Mouse (Mus musculus): Measurements from ENCODE around the gene Tmem52b. TPM values are rescaled to one million over a fixed set of nuclear protein-coding genes. Genes with fewer than 3 reads are reported as not detected.

Gene Tmem52b
- polyA plus RNA-seq, 1 experiment from 2014 or later = not detected

DNA sequence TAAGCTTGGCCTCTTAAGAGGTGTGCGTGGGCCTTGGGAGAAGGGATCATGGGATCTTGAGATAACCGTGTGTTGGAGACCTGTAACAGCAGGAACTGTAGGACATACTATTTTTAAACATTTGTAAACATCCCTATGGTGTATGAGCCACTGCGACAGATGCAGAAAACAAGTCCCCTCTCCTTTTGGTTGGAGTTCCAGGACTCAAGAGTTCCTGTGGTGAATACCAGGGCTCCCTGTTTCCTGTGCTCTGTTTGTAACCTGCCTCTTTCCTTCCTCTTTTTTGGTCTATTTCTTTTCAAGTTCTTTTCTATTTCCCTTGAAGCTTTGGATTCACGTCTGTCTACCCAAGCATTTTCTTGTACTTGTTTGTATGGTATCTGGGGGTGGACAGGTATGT lies 23.4 kb downstream of the Tmem52b start:
- no peak overlapping the region for H3K4me3 ChIP-seq
- WGBS = 52% methylated on average over 4 of the region's 4 CpGs

DNA sequence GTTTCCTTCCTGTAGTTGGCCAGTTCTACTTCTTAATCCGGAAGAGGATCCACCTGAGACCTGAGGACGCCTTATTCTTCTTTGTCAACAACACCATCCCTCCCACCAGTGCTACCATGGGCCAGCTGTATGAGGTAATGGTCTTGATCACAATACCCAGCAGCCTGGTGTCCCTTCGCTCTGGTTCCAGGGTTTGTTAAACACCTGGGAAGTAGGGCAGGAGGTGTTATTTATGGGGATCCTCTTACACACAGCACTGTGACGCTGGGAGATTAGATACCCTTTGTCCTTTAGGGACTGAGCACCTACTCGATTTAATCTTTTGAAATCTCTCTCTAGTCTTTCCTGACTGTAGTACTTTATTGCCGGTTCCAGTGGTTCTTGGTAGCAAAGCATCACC lies 26.2 kb downstream of the Tmem52b start:
- no peak for DNase-seq (ENCODE audit: low spot score)
- H3K27ac ChIP-seq = no peak overlapping the region
- H3K36me3 ChIP-seq = peaks cover 44% of the 10 kb centered on the region
- H3K4me3 ChIP-seq = no peak overlapping the region
- H3K27me3 ChIP-seq (ENCODE audit: insufficient read depth, poor library complexity, severe bottlenecking) = no peaks in the 10 kb centered on the region
- no peaks in the 10 kb centered on the region for H3K9me3 ChIP-seq
- WGBS = 78% methylated on average over 6 of the region's 6 CpGs
- H3K4me1 ChIP-seq = peaks cover 16% of the 10 kb centered on the region

More for the DNA sequence above, 23.4 kb downstream of the Tmem52b start:
- no peak for DNase-seq (ENCODE audit: low spot score)
- H3K9me3 ChIP-seq = no peaks in the 10 kb centered on the region
- H3K27me3 ChIP-seq (ENCODE audit: insufficient read depth, poor library complexity, severe bottlenecking) = no peaks in the 10 kb centered on the region
- H3K27ac ChIP-seq = no peak overlapping the region
- H3K4me1 ChIP-seq = peaks cover 16% of the 10 kb centered on the region
- peaks cover 28% of the 10 kb centered on the region for H3K36me3 ChIP-seq

DNA sequence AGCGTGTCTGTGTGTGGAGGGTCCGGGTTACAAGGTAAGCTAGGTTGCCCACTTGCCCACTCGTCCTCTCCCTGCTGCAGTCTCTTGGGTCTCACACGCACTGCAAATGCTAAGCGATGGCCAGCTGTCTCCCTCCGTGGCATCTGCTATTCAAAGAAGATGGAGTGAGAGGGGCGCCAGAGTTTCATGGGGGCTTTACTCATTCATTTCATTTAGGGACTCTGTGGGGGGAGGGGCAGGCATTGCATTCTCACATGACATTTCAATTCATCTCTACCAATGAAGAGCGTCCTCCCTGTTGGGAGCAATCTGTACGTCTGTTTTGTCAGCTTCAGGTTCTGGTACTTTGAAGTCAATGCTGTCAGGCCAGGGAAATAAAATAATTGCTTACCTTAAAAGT lies 29.6 kb downstream of the Tmem52b start:
- no peaks in the 10 kb centered on the region for H3K9me3 ChIP-seq
- no peak overlapping the region for H3K4me3 ChIP-seq
- H3K27ac ChIP-seq = no peak overlapping the region
- H3K4me1 ChIP-seq = no peaks in the 10 kb centered on the region
- 83% methylated on average over 9 of the region's 9 CpGs for WGBS
- peaks cover 44% of the 10 kb centered on the region for H3K36me3 ChIP-seq
- no peaks in the 10 kb centered on the region for H3K27me3 ChIP-seq (ENCODE audit: insufficient read depth, poor library complexity, severe bottlenecking)
- no peak for DNase-seq (ENCODE audit: low spot score)

DNA sequence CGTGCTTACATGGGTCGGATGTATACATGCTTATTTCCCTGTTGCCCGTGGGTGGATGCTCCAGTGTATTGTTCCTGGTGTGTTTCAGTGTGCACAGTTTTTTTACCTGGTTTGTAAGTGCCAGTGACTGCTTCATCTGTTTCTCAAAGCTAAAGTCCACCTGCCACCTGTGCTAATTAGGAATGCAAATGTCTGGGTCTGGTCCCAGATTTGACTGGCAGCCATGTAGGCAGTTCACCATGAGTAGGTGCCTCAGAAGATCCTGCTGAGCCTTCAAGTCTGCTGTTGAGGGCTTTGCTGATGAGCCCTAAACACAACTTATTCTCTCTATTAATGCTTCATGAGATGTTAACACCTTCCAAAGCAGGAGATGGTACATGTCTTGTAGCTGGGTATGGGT lies 30.2 kb downstream of the Tmem52b start:
- Histone ChIP-seq H3K36me3 (peaks cover 44% of the 10 kb centered on the region), H3K4me3 (no peak overlapping the region), H3K27ac (no peak overlapping the region), H3K27me3 (ENCODE audit: insufficient read depth, poor library complexity, severe bottlenecking) (no peaks in the 10 kb centered on the region), H3K4me1 (no peaks in the 10 kb centered on the region), H3K9me3 (no peaks in the 10 kb centered on the region)
- no peak for DNase-seq (ENCODE audit: low spot score)
- 93% methylated on average over 3 of the region's 3 CpGs for WGBS

DNA sequence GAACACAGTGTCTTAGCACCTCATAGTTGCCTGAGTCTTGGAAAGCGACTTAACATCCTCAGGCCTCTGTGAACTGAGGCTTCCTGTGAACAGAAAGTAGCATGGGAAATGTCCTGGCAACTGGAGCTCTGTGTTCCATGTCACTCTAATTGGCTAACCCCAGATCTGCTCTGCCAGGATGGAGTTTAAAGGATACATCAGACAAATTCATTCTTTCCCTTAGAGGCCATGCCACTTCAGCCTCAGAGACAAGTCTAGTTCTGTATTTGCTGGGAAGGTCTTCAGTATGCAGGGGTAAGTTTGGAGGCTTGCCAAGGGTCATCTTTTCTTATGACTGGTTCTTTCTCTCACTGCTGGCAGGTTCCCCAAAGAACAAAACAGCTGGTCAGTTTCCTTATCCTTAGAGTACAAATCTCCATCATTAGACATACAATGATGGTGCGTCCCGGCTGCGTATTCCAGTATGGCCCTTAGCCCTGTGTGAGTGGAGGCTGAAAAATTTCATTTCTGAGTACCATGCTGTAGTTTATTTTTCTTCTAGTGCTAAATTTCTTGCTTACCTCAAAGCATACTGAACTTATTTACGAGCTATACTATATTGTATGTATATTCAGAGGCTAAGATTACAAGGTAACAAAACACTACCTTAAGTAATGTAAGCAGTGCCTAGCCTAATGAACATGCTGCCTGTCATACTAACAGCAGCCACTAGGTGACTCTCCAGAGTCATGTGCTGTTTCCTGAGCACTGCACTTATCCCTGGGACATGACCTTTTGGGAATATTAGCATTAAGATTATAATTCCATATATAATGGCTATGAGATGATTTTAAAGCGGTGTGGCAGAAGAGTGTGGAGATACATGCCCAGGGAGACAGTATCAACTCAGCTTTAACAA lies 31.6 kb downstream of the Tmem52b start:
- Histone ChIP-seq H3K4me1 (no peaks in the 10 kb centered on the region), H3K4me3 (no peak overlapping the region), H3K36me3 (peaks cover 32% of the 10 kb centered on the region), H3K27ac (no peak overlapping the region), H3K27me3 (ENCODE audit: insufficient read depth, poor library complexity, severe bottlenecking) (no peaks in the 10 kb centered on the region), H3K9me3 (no peaks in the 10 kb centered on the region)
- DNase-seq (ENCODE audit: low spot score) = no peak
- WGBS = 64% methylated on average over 6 of the region's 6 CpGs

DNA sequence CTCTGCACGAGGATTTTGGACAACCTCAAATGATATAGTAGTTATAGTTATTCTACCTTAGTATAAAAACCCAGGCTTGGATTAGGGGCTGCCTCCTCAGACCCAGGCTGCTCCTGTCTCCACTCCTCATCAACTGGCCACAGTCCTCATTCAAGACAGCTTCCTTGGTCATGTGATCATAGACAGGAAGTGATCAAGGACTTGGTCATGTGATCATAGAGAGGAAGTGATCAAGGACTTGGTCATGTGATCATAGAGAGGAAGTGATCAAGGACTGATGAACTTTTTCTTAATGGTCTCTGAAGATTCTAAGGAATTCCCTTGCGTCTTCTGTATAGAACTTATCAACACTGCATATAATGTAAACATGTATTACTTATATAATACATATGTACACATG lies 34.9 kb downstream of the Tmem52b start:
- Histone ChIP-seq H3K27ac (no peak overlapping the region), H3K27me3 (ENCODE audit: insufficient read depth, poor library complexity, severe bottlenecking) (no peaks in the 10 kb centered on the region), H3K4me3 (no peak overlapping the region), H3K36me3 (0 out of 2 replicates have a peak, but pooled peaks cover 2% of the 10 kb centered on the region), H3K4me1 (no peaks in the 10 kb centered on the region), H3K9me3 (no peaks in the 10 kb centered on the region)
- 80% methylated on average over 2 of the region's 2 CpGs for WGBS
- no peak for DNase-seq (ENCODE audit: low spot score)

DNA sequence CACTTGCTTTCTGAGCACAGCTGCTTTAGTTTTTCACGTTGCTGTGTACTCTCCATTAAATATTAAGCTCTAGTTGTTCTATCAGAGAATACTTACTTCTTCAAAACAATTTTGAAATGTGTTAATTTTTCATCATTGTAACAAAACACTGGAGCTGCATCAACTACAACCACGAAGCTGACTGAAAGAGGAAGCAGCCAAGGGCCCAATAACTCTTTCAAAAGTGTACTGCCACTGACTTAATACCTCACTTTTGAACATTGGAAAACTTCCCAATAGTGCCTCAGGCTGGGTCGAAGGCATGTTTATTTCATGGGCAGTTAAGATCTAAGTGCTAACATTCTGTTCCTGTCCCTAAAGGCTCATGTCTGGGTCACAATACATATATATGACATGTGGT lies 35.7 kb downstream of the Tmem52b start:
- Histone ChIP-seq H3K4me1 (no peaks in the 10 kb centered on the region), H3K36me3 (no peaks in the 10 kb centered on the region), H3K27me3 (ENCODE audit: insufficient read depth, poor library complexity, severe bottlenecking) (no peaks in the 10 kb centered on the region), H3K9me3 (no peaks in the 10 kb centered on the region), H3K27ac (no peak overlapping the region), H3K4me3 (no peak overlapping the region)
- WGBS = 68% methylated on average over 3 of the region's 3 CpGs
- DNase-seq (ENCODE audit: low spot score) = no peak

DNA sequence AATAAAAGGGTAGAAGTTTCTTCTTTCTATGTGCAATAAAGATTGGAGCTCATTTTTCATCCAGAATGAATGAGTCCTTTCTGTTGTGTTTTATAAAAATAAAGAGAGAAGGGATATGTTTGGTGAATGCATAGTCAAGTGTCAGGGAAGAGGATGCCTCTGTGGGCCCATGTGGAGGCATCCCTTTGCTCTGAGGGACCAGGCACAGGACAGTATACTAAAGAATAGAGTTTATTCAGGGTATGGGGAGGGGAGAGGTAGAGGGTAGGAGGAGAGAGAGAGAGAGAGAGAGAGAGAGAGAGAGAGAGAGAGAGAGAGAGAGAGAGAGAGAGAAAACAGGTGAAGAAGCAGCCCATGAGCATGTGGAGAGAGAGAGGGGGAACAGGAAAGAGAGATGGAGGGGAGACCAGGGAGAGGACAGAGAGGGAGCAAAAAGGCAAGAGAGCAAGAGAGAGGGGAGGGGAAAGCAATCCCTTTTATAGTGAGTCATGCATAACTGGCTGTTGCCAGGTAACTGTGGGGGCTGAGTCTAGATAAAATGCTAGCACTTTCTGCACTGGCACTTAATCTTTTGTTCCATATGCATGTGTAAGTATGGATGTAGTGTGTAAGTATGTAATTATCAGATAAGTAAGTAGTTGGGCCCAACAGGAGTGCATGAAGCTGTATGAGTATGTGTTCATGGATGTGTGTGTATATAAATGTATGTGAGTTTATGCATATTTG lies 45.1 kb downstream of the Tmem52b start:
- DNase-seq (ENCODE audit: low spot score) = no peak
- no peaks in the 10 kb centered on the region for H3K36me3 ChIP-seq

DNA sequence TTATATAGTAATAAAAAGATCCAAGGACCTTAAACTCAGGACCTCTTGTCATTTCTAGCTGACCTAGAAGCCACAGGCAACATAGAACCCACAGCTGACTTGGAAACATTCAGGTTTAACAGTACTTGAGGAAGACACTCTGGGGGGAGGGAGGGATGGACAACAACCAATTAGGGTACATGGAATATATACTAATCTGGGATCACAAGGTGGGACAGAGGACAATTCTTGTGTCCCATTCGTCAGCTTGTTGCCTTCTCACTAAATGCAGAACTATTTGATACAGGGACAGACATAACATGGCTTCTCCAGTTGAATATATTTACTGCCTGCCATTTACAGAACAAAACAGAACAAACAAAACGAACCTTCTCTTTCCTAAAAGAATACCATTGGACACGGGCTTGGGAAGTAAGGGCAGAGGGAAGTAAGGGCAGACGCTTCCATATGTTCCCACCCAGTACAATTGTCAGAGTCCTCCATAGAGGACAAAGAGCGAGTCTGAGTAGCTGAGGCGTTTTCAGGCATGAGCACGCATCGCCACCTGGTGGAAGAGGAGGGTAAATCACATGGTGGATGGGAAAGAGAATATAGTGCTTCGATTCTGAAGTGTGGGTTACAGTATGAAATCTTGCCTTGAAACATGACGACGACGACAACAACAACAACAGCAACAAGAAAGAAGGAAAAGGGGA lies 46.7 kb downstream of the Tmem52b start:
- Histone ChIP-seq H3K27ac (no peak overlapping the region), H3K36me3 (no peaks in the 10 kb centered on the region), H3K27me3 (ENCODE audit: insufficient read depth, poor library complexity, severe bottlenecking) (no peaks in the 10 kb centered on the region), H3K4me3 (no peak overlapping the region), H3K9me3 (no peaks in the 10 kb centered on the region), H3K4me1 (no peaks in the 10 kb centered on the region)
- DNase-seq (ENCODE audit: low spot score) = peak; percentile 85
- WGBS = 21% methylated on average over 12 of the region's 12 CpGs

More for the DNA sequence above, 45.1 kb downstream of the Tmem52b start:
- Histone ChIP-seq H3K4me3 (no peak overlapping the region), H3K27me3 (ENCODE audit: insufficient read depth, poor library complexity, severe bottlenecking) (no peaks in the 10 kb centered on the region), H3K4me1 (no peaks in the 10 kb centered on the region), H3K27ac (no peak overlapping the region), H3K9me3 (no peaks in the 10 kb centered on the region)

DNA sequence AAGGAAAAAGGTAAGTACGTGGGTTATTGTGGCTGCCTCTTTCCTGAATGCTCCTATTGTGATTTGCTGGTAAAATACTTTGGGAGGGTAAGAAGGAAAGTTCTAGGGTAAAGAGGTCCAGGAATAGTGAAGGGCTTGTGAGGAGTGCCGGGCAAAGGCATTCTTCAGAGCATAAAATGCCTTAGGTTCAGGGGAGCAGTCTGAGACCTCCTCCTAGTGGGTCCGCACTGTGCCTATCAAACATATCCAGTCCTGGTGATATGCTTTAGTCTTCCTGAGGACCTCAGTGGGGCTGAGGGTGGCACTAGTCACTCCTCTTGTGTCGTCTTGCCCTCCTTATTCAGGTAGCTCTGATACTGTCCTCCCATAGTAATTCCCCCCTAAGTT lies 47.3 kb downstream of the Tmem52b start:
- DNase-seq (ENCODE audit: low spot score) = no peak
- H3K9me3 ChIP-seq = no peaks in the 10 kb centered on the region
- WGBS = 44% methylated on average over 4 of the region's 4 CpGs
- H3K4me3 ChIP-seq = no peak overlapping the region
- no peaks in the 10 kb centered on the region for H3K27me3 ChIP-seq (ENCODE audit: insufficient read depth, poor library complexity, severe bottlenecking)
- H3K27ac ChIP-seq = no peak overlapping the region
- no peaks in the 10 kb centered on the region for H3K4me1 ChIP-seq
- no peaks in the 10 kb centered on the region for H3K36me3 ChIP-seq

DNA sequence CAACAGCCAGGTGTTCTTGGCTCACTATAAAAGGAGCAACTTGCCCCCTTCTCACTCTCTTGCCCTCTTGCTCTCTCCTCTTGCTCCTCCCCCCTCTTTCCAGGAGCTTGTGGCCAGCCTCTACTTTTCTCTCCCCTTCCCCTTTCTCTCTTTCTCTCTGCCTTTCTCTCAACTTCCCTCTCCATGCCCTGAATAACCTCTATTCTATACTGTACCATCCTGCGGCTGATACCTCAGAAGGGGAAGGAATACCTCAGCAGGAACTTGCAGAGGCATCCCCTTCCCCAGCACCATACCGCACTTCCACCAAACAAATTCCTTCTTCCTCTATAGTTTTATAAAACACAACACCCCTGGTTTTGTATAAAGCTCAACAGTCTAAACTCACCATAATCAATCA lies 52.9 kb downstream of the Tmem52b start:
- no peaks in the 10 kb centered on the region for H3K36me3 ChIP-seq
- H3K4me3 ChIP-seq = no peak overlapping the region
- H3K4me1 ChIP-seq = no peaks in the 10 kb centered on the region
- 76% methylated on average over 2 of the region's 2 CpGs for whole genome bisulfite sequencing
- no peak overlapping the region for H3K27ac ChIP-seq
- H3K27me3 ChIP-seq (ENCODE audit: insufficient read depth, poor library complexity, severe bottlenecking) = no peaks in the 10 kb centered on the region
- H3K9me3 ChIP-seq = no peaks in the 10 kb centered on the region
- DNase-seq (ENCODE audit: low spot score) = no peak
